Mouse (Mus musculus) G1E (cell line): Measurements from ENCODE around the gene Syt8.

Source experiments
- CTCF ChIP-seq: IDR thresholded peaks from 2 replicates; pipeline ENCODE4 v1.5.1; 2012; ENCODE audit warnings: low read depth, low read length, inconsistent platforms, mixed read lengths
- GATA1 ChIP-seq: IDR thresholded peaks from 2 replicates; pipeline ENCODE4 v1.6.1; 2012; ENCODE audit warnings: borderline replicate concordance, low read length, inconsistent platforms, mixed read lengths
- GATA2 ChIP-seq: IDR thresholded peaks from 2 replicates; pipeline ENCODE4 v1.6.1; 2012; ENCODE audit warnings: low read depth, low read length, inconsistent platforms, borderline replicate concordance
- POLR2AphosphoS5 ChIP-seq: IDR thresholded peaks from 2 replicates; pipeline ENCODE4 v1.6.1; 2012; ENCODE audit warnings: low read depth, low read length, inconsistent platforms; ENCODE audit not compliant: insufficient replicate concordance
- TAL1 ChIP-seq: conservative IDR thresholded peaks from 2 replicates; pipeline ENCODE4 v1.6.1; 2012; ENCODE audit warnings: low read depth, low read length, inconsistent platforms, mixed read lengths

GRCm38 (mm10) chr7:142394261-142395190 is 40.1 kb upstream of the Syt8 start:
- TF ChIP-seq CTCF = no peak
- TF ChIP-seq TAL1 = no peak
- TF ChIP-seq GATA2 = no peak
- TF ChIP-seq GATA1 = no peak
- no peak for TF ChIP-seq POLR2AphosphoS5
